Mouse (Mus musculus): ENCODE measurements around the gene Eri2.

Eri2 gene

DNA sequence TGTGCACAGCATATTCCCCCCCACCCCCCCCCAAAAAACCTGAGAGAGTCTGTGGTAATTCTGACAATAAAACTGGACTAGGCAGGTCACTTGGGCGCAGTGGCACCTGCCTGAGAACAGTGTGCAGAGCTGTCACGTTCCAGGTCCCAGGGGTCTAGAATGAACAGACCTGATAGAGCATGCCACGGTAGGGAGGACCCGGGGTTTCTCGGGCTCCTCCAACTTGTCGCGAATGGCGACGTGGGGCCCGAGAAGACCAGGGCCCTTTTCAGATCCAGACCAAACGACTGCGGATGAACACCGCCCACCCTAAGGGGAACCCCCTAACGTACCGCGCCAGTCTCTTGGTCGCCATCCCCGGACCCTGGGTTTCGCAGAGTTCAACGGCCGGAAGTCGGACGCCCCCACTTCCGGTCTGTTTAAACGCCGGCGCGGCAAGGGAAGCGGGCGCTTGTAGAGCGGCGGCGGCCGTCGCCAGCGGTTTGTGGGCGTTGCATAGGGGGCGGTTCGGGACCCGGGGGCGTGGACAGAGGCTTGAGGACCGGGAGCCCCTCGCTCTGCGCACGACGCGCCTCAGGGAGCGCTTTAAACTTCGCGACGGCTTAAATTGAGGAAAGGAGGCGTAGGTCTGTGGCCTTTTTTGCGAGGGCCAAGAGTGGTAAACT, at the start of gene Eri2, which contains the start of gene Rexo5:
Gene Eri2 (minus strand): TSS at position 473 of the 665 bp plus-strand sequence.
Gene Rexo5 (plus strand): TSS at position 421 of the 665 bp plus-strand sequence.
- DNase-seq (ENCODE audit: extremely low read depth, low read depth) = peak; percentile 72

- no peak for DNase-seq (ENCODE audit: extremely low read depth, low read depth)
These were observed 48.1 kb upstream of the Eri2 start for GRCm38 (mm10) chr7:119841820-119842449.

GRCm38 (mm10) chr7:119835996-119836777, 42.3 kb upstream of the Eri2 start:
- no peak for DNase-seq (ENCODE audit: extremely low read depth, low read depth)

- no peak for DNase-seq (ENCODE audit: extremely low read depth, low read depth)
These were observed 41.5 kb upstream of the Eri2 start for GRCm38 (mm10) chr7:119835371-119835770.

DNA sequence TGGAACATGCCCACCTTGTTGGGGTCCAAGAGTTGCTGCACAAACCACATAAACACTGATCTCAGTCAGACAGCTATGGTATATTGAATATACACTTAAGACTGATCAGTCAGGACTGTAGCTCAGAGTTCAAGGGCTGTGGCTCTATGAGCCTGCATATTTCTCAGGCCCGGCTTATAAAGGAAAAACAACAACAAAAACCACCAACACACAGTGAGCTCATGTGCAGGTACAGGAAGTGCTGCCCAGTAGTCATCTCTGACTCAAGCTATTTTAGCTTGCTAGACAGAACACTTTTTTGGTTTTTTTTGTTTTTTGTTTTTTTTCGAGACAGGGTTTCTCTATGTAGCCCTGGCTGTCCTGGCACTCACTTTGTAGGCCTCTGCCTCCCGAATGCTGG, 14.9 kb upstream of the Eri2 start:
- DNase-seq (ENCODE audit: extremely low read depth, low read depth) = no peak

DNA sequence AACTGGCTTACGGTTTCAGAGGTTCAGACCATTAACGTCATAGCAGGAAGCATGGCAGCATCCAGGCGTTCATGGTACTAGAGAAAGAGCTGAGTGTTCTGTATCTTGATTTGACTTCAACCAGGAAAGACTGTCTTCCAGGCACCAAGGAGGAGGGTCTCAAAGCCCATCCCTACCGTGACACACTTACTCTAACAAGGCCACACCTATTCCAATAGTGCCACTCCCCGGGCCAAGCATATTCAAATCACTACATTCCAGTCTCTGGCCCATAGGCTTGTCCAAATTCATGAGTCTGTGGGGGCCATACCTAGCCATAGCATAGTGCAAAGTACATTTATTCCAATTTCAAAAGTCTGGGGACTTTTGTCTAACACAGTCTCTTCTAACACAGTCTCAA, 13.5 kb upstream of the Eri2 start:
- DNase-seq (ENCODE audit: extremely low read depth, low read depth) = no peak

- no peak for DNase-seq (ENCODE audit: extremely low read depth, low read depth)
These were observed 7.1 kb upstream of the Eri2 start for GRCm38 (mm10) chr7:119800991-119801390.

DNA sequence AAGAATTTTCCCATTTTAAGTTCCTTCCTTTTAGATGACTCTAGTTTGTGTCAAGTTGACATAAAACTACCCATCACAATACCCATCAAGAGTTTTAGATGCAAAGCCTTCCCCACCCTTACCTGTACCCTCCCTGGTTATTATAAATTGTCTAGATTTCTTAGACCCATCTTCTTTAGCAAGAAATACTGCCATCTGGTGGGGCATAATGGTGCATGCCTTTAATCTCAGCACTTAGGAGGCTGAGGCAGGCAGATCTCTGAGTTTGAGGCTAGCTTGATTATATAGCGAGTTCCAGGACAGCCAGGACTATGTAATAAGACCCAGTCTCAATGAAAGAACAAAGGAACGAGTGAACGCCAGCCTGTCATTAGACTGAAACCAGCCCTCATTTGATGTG, 6.6 kb upstream of the Eri2 start:
- DNase-seq (ENCODE audit: extremely low read depth, low read depth) = no peak

- no peak for DNase-seq (ENCODE audit: extremely low read depth, low read depth)
These were observed 1.5 kb upstream of the Eri2 start for GRCm38 (mm10) chr7:119795311-119795710.

DNA sequence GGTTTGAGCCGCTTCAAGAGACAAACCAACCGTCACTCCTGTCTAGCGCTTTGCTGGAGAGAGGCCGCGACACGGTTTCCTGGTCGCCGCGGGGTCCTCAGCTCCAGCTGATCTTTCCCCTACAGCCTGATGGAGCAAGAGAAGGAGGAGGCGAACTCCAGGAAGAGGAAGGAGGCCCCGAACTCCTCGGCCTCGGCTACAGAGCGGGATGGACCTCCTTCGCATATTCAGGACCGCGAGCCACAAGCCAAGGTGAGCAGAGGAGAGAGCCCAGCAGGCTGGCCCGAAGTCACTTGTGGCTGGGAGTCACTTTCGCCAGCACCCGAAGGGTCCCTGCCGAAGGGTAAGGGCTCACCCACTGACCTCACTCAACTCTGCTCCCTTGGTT, 387 bp upstream of the Eri2 start:
- no peak for DNase-seq (ENCODE audit: extremely low read depth, low read depth)

GRCm38 (mm10) chr7:119789024-119789423, 4.8 kb downstream of the Eri2 start:
- no peak for DNase-seq (ENCODE audit: extremely low read depth, low read depth)

- no peak for DNase-seq (ENCODE audit: extremely low read depth, low read depth)
These were observed 8.9 kb downstream of the Eri2 start for GRCm38 (mm10) chr7:119784908-119785307.

GRCm38 (mm10) chr7:119783453-119783852, 10.4 kb downstream of the Eri2 start:
- no peak for DNase-seq (ENCODE audit: extremely low read depth, low read depth)

DNA sequence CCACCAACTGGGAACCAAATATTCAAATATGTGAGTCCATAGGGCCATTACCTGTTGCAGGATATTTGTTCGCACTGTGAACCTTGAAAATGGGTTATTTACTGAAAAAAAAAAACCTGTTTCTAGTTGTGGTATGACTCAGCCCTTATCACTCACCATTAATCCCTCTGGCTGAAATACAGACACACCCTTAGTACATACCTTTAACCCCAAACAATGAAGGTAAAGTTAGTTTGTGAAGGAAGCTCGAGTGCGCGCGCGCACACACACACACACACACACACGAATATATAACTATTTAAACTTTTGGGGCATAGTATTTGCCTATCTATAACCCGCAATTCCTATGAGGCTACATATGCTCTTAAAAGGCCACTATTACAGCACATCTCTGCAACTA, 24.0 kb downstream of the Eri2 start:
- no peak for DNase-seq (ENCODE audit: extremely low read depth, low read depth)

- no peak for DNase-seq (ENCODE audit: extremely low read depth, low read depth)
These were observed 26.9 kb downstream of the Eri2 start for GRCm38 (mm10) chr7:119766996-119767395.

DNA sequence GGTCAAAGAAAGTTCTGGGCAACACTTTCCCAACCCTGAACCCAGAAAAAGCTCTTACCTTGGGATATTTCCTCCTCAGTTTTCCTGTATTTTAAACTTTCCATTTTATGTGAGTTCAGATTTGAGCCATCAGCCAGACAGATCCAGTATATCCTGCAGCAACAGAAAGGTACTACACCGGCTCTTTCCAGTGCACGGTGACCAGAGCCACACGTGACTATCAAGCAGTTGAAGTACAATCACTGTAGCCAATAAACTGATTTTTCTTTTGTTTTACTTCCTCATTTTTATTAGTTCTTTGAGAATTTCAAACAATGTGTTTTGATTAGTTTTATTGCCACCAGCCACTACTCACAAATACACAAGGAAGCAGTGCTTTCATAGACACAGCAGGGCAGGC, 29.5 kb downstream of the Eri2 start:
- DNase-seq (ENCODE audit: extremely low read depth, low read depth) = no peak

GRCm38 (mm10) chr7:119762166-119762697, 31.6 kb downstream of the Eri2 start:
- DNase-seq (ENCODE audit: extremely low read depth, low read depth) = no peak

GRCm38 (mm10) chr7:119760527-119760951, 33.3 kb downstream of the Eri2 start, which contains the start of gene Acsm3:
TSS of gene Acsm3 (plus strand) at chr7:119760923.
- DNase-seq (ENCODE audit: extremely low read depth, low read depth) = no peak

GRCm38 (mm10) chr7:119753696-119754095, 40.2 kb downstream of the Eri2 start:
- DNase-seq (ENCODE audit: extremely low read depth, low read depth) = no peak

GRCm38 (mm10) chr7:119749942-119750341, 43.9 kb downstream of the Eri2 start:
- no peak for DNase-seq (ENCODE audit: extremely low read depth, low read depth)

GRCm38 (mm10) chr7:119748761-119749160, 45.1 kb downstream of the Eri2 start:
- DNase-seq (ENCODE audit: extremely low read depth, low read depth) = no peak

DNA sequence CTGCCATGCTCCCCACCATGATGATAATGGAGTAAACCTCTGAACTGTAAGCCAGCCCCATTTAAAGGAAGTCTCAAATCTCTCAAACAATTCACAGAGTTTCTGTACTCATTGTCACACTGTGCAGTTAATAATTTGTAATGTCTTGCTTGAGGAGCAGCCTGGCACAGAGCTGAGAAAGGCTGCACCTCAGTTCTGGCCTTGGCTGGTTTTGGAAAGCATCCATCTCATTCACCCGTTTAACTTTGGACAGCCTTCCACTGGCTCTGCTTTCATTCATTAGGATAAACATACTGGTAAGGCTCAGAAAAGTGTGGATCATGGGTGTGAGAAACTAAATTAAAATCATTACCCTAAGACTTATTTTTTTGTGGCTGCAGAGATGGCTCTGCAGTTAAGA, 48.0 kb downstream of the Eri2 start:
- DNase-seq (ENCODE audit: extremely low read depth, low read depth) = no peak

All from MEL-GATA-1-ER (cell line).